Comparison of ENCODE assay signal across 9 mouse cellular contexts in genomic region chr6:29712011-29712584, GRCm38 (mm10). TPM values are rescaled to one million over a fixed set of nuclear protein-coding genes. Genes with fewer than 3 reads are reported as not detected.
DNase-seq lines count a peak whose midpoint lies in the region; ATAC-seq and TF ChIP-seq lines count a peak whose summit lies in the region.
"Had no signal": no experiment of that assay in that cellular context is flagged by ENCODE, and none has a peak within 500 bp of the region (broad histone marks: within the 10 kb centered on the region; RNA-seq: fewer than 3 reads in every experiment).

No protein-coding gene starts in this region.

- peak overlapping the region; percentile 35; the same call in 1 of the 2 replicates for H3K27ac ChIP-seq in liver, embryonic 14.5 days
- no peak overlapping the region for H3K27ac ChIP-seq in liver, embryonic 12.5 days
- H3K27ac ChIP-seq: heart, embryonic 13.5 days had no signal

- DNase-seq in adrenal gland, postnatal 10 days, result peak; percentile 42
- no peak for DNase-seq in adrenal gland, postnatal 25 days
- DNase-seq in liver, embryonic 14.5 days (ENCODE audit: low read depth in 3 of 3, low spot score in 3 of 3), result no peak
- peak; percentile 84 for DNase-seq in embryo, embryonic 10.5 days (ENCODE audit: low spot score)
- DNase-seq in kidney, postnatal 14 days, result peak; percentile 65
- DNase-seq in retina, postnatal 1 day, result peak; percentile 85
- DNase-seq in adrenal gland, postnatal 14 days, result no peak

- no peak for TF ChIP-seq EP300 in liver, embryonic 14.5 days (IDR thresholded peaks at IDR 0.05; ENCODE audit: low read depth)

- no peaks in the 10 kb centered on the region for H3K27me3 ChIP-seq in liver, embryonic 14.5 days (ENCODE audit: control insufficient read depth, insufficient read depth, low read length)
- H3K27me3 ChIP-seq in liver, embryonic 12.5 days (replicated peaks), result peaks cover 6% of the 10 kb centered on the region

- H3K4me2 ChIP-seq in liver, embryonic 14.5 days (ENCODE audit: low read depth), result no peak overlapping the region
- no peak overlapping the region for H3K4me2 ChIP-seq in liver, embryonic 12.5 days
- H3K4me2 ChIP-seq: heart, embryonic 13.5 days had no signal

- H3K36me3 ChIP-seq in liver, embryonic 14.5 days (replicated peaks; ENCODE audit: control insufficient read depth, insufficient read depth, low read depth), result peaks cover 90% of the 10 kb centered on the region
- H3K36me3 ChIP-seq in liver, embryonic 12.5 days, result peaks cover 99% of the 10 kb centered on the region
- H3K36me3 ChIP-seq: heart, embryonic 13.5 days had no signal

- H3K9me3 ChIP-seq in liver, embryonic 14.5 days (ENCODE audit: control insufficient read depth, low read length), result no peaks in the 10 kb centered on the region
- H3K9me3 ChIP-seq in liver, embryonic 12.5 days (replicated peaks), result no peaks in the 10 kb centered on the region
- H3K9me3 ChIP-seq: heart, embryonic 13.5 days had no signal

- TF ChIP-seq CTCF in liver, embryonic 14.5 days (IDR thresholded peaks at IDR 0.05; ENCODE audit: low read depth), result peak; percentile 72

- ATAC-seq in liver, embryonic 14.5 days (ENCODE audit: insufficient read depth), result peak; percentile 16; the same call in 1 of the 2 replicates
- ATAC-seq in liver, embryonic 12.5 days, result no peak

- no peaks in the 10 kb centered on the region; a peak in 1 of 4 replicates for H3K4me1 ChIP-seq in liver, embryonic 14.5 days (replicated peaks; ENCODE audit: control insufficient read depth in 2 of 2, insufficient read depth in 2 of 2, low read length in 1 of 2)
- H3K4me1 ChIP-seq in liver, embryonic 12.5 days, result peaks cover 23% of the 10 kb centered on the region

- WGBS in liver, embryonic 14.5 days (ENCODE audit: insufficient replicate concordance), result 52% methylated on average over 3 of the region's 3 CpGs
- 49% methylated on average over 3 of the region's 3 CpGs for WGBS in liver, embryonic 12.5 days (ENCODE audit: insufficient replicate concordance)

- no peak overlapping the region for H3K4me3 ChIP-seq in liver, embryonic 14.5 days (ENCODE audit: insufficient read depth in 1 of 2, low read depth in 2 of 2, low read length in 2 of 2)
- no peak overlapping the region for H3K4me3 ChIP-seq in liver, embryonic 12.5 days
- H3K4me3 ChIP-seq: heart, embryonic 13.5 days had no signal

- no peak overlapping the region for H3K9ac ChIP-seq in liver, embryonic 14.5 days (replicated peaks)
- H3K9ac ChIP-seq in liver, embryonic 12.5 days, result no peak overlapping the region
- H3K9ac ChIP-seq: heart, embryonic 13.5 days had no signal

RNA-seq across cellular contexts. Expression of gene Tspan33, which starts 18.1 kb away (rescaled TPM):
- total RNA-seq in adrenal gland, postnatal 10 days (2021), result 1 to 10 TPM; 7.3 to 8.0 TPM
- 1.2 and 1.3 TPM in 2 replicates for total RNA-seq in adrenal gland, postnatal 25 days (2021)
- 97.2 and 108 TPM in 2 replicates for polyA plus RNA-seq in liver, embryonic 14.5 days (2012; rRNA removed)
- polyA plus RNA-seq in liver, embryonic 14.5 days (2014; fragmentation: Nextera tagmentation; extraction: Ambion mirVana), result 76.1 and 96.6 TPM in 2 replicates
- 197 and 203 TPM in 2 replicates for polyA plus RNA-seq in liver, embryonic 12.5 days (2016; fragmentation: Nextera tagmentation; extraction: Ambion mirVana)
- 3.8 and 8.0 TPM in 2 replicates for total RNA-seq in adrenal gland, postnatal 14 days (2021)

RNA-seq across cellular contexts. Expression of gene Smo, which starts 23.2 kb away (rescaled TPM):
- 10 to 100 TPM; 47.3 to 51.7 TPM for total RNA-seq in adrenal gland, postnatal 10 days (2021)
- total RNA-seq in adrenal gland, postnatal 25 days (2021), result 42.9 and 51.2 TPM in 2 replicates
- 5.0 and 5.5 TPM in 2 replicates for polyA plus RNA-seq in liver, embryonic 14.5 days (2012; rRNA removed)
- 2.2 and 2.6 TPM in 2 replicates for polyA plus RNA-seq in liver, embryonic 14.5 days (2014; fragmentation: Nextera tagmentation; extraction: Ambion mirVana)
- 10.4 and 11.1 TPM in 2 replicates for polyA plus RNA-seq in liver, embryonic 12.5 days (2016; fragmentation: Nextera tagmentation; extraction: Ambion mirVana)
- total RNA-seq in adrenal gland, postnatal 14 days (2021), result 43.9 and 45.0 TPM in 2 replicates

RNA-seq across cellular contexts. Expression of gene Ahcyl2, which starts 55.7 kb away (rescaled TPM):
- 10 to 100 TPM; 72.1 to 79.0 TPM for total RNA-seq in adrenal gland, postnatal 10 days (2021)
- 137 and 156 TPM in 2 replicates for total RNA-seq in adrenal gland, postnatal 25 days (2021)
- polyA plus RNA-seq in liver, embryonic 14.5 days (2012; rRNA removed), result 3.5 and 4.2 TPM in 2 replicates
- polyA plus RNA-seq in liver, embryonic 14.5 days (2014; fragmentation: Nextera tagmentation; extraction: Ambion mirVana), result 3.2 and 3.9 TPM in 2 replicates
- 8.6 and 10.2 TPM in 2 replicates for polyA plus RNA-seq in liver, embryonic 12.5 days (2016; fragmentation: Nextera tagmentation; extraction: Ambion mirVana)
- total RNA-seq in adrenal gland, postnatal 14 days (2021), result 102 and 103 TPM in 2 replicates

Comparison
In these comparisons a context has a peak if more than half of its experiments do, and no peak if none do; other contexts are left out.
1. DNase-seq: peak in adrenal gland, postnatal 10 days (single experiment), embryo, embryonic 10.5 days (single experiment), kidney, postnatal 14 days (single experiment) and retina, postnatal 1 day (single experiment); none in adrenal gland, postnatal 25 days (single experiment), liver, embryonic 14.5 days (0 of 3) and adrenal gland, postnatal 14 days (single experiment).